8 mouse cellular contexts compared by ENCODE assay signal in the genomic region with DNA sequence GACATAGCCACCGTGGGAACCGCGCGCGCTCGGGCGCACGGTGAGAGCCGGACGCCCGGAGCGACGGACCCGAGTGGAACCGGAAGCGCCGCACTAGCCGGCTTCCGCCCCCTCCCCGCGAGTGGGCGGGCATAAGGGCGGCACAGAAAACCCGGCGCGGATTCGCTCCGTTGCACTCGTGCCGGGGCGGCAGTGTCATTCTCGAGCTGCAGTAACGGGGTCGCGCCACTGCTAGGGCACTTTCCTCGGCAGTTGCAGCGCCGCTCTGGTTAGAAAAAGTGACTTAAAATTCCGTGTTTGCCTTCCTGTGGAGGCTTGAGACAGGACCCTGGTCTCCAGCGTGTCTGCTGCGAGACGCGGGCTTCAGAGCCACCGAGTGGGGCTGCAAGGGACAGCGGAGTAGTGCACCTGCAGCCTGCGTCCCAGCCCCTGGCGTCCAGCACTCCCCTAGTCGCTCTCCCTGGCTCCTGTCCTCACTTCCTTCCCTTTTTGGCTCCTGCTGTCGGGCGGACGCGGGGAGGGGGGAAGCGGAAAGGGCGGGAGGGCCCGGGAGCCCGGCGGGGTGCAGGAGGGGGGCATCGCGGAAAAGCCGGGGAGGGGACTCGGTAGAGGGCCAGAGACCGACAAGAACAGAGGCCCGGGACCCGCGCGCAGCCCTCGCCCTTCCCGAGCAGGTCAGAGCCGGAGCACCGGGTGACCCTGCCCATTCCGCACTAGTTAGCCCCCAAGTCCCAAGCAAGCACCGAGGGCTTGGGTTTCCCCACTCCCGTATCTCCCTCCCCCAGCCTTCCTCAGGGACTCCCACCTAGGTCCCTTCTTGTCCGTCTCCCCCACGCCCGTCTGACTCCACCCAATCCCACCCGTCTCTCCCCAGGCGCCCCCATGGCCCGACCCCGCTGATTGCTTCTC. TPM values are rescaled to one million over a fixed set of nuclear protein-coding genes. Genes with fewer than 3 reads are reported as not detected.
A peak's percentile ranks its signal among the peaks of the same experiment; 100 is the strongest.
DNase-seq lines count a peak whose midpoint lies in the region; ATAC-seq and TF ChIP-seq lines count a peak whose summit lies in the region.

A gene (plus strand): TSS at position 173 of the 909 bp plus-strand sequence.

- ATAC-seq in kidney, embryonic 14.5 days (ENCODE audit: low FRiP score, low TSS enrichment): peak; percentile 86
- peak; percentile 64 for ATAC-seq in limb, embryonic 15.5 days (ENCODE audit: insufficient number of reproducible peaks, low FRiP score, low TSS enrichment, low read depth)
- peak; percentile 83 for ATAC-seq in midbrain, postnatal 0 days (ENCODE audit: low FRiP score)

- peak within 1 kb of the TSS; percentile 100 for H3K4me2 ChIP-seq in kidney, embryonic 14.5 days (replicated peaks; ENCODE audit: low read depth, low read length)
- peak within 1 kb of the TSS; percentile 97 for H3K4me2 ChIP-seq in limb, embryonic 15.5 days
- H3K4me2 ChIP-seq in midbrain, postnatal 0 days (ENCODE audit: low read depth, low read length, poor library complexity, severe bottlenecking): peak within 1 kb of the TSS; percentile 99

- TF ChIP-seq POLR2A in embryonic fibroblast, embryonic 13.5 days (IDR thresholded peaks at IDR 0.05; ENCODE audit: low read depth, low read length): peak; percentile 50

- H3K79me2 ChIP-seq in C2C12 (ENCODE audit: control insufficient read depth, insufficient read depth): peaks cover 33% of the 10 kb centered on the region

- peak within 1 kb of the TSS; percentile 75 for H3K4me3 ChIP-seq in C2C12 (ENCODE audit: insufficient read depth, poor library complexity, severe bottlenecking)
- H3K4me3 ChIP-seq in embryonic fibroblast, embryonic 13.5 days (ENCODE audit: insufficient read depth, low read length): peak within 1 kb of the TSS; percentile 77
- peak within 1 kb of the TSS; percentile 98 for H3K4me3 ChIP-seq in heart, embryonic 10.5 days
- H3K4me3 ChIP-seq in kidney, embryonic 14.5 days (ENCODE audit: low read length): peak within 1 kb of the TSS; percentile 84
- H3K4me3 ChIP-seq in limb, embryonic 15.5 days: peak within 1 kb of the TSS; percentile 87
- peak within 1 kb of the TSS; percentile 89 for H3K4me3 ChIP-seq in midbrain, postnatal 0 days (ENCODE audit: low read depth, low read length)

- no peaks in the 10 kb centered on the region for H3K27me3 ChIP-seq in C2C12 (ENCODE audit: control insufficient read depth, insufficient read depth, insufficient read length)
- no peaks in the 10 kb centered on the region for H3K27me3 ChIP-seq in heart, embryonic 10.5 days (ENCODE audit: insufficient read depth, poor library complexity, severe bottlenecking)
- H3K27me3 ChIP-seq in kidney, embryonic 14.5 days (ENCODE audit: control insufficient read depth, insufficient read depth, low read length): no peaks in the 10 kb centered on the region
- H3K27me3 ChIP-seq in limb, embryonic 15.5 days: no peaks in the 10 kb centered on the region
- no peaks in the 10 kb centered on the region for H3K27me3 ChIP-seq in midbrain, postnatal 0 days (ENCODE audit: insufficient read depth, low read length)

- WGBS in heart, embryonic 10.5 days: under 1% methylated on average over 74 of the region's 80 CpGs
- under 1% methylated on average over 55 of the region's 80 CpGs for WGBS in kidney, embryonic 14.5 days
- WGBS in limb, embryonic 15.5 days: under 1% methylated on average over 74 of the region's 80 CpGs
- under 1% methylated on average over 60 of the region's 80 CpGs for WGBS in midbrain, postnatal 0 days

- peaks cover 5% of the 10 kb centered on the region for H3K79me3 ChIP-seq in C2C12 (ENCODE audit: low read depth)

- DNase-seq in brain, adult 2 months (ENCODE audit: low read depth, low spot score): peak; percentile 97
- peak; percentile 94 for DNase-seq in heart, embryonic 10.5 days (ENCODE audit: low spot score)
- peak; percentile 98 for DNase-seq in midbrain, postnatal 0 days (ENCODE audit: low spot score)
- peak; percentile 97 to 99 for DNase-seq in spleen, postnatal 10 days (ENCODE audit: low spot score in 2 of 2)

- H3K4me1 ChIP-seq in embryonic fibroblast, embryonic 13.5 days (ENCODE audit: control insufficient read depth, insufficient read depth, low read length): no peaks in the 10 kb centered on the region
- H3K4me1 ChIP-seq in heart, embryonic 10.5 days: peaks cover 29% of the 10 kb centered on the region
- H3K4me1 ChIP-seq in kidney, embryonic 14.5 days (ENCODE audit: control insufficient read depth, insufficient read depth, low read length): peaks cover 12% of the 10 kb centered on the region; the same call in 1 of the 2 replicates
- H3K4me1 ChIP-seq in limb, embryonic 15.5 days: peaks cover 34% of the 10 kb centered on the region
- 0 out of 2 replicates have a peak, but pooled peaks cover 5% of the 10 kb centered on the region for H3K4me1 ChIP-seq in midbrain, postnatal 0 days (ENCODE audit: insufficient read depth, low read length)

- peak within 1 kb of the TSS; percentile 84 for H3K9ac ChIP-seq in kidney, embryonic 14.5 days (ENCODE audit: low read depth, low read length)
- H3K9ac ChIP-seq in limb, embryonic 15.5 days: peak within 1 kb of the TSS; percentile 76
- peak within 1 kb of the TSS; percentile 85 for H3K9ac ChIP-seq in midbrain, postnatal 0 days (replicated peaks; ENCODE audit: low read length, poor library complexity, severe bottlenecking)

- H3ac ChIP-seq in C2C12 (ENCODE audit: control insufficient read depth, insufficient read length, low read depth): peak within 1 kb of the TSS; percentile 76

- H3K27ac ChIP-seq in embryonic fibroblast, embryonic 13.5 days (ENCODE audit: insufficient read depth, low read length): peak within 1 kb of the TSS; percentile 69
- H3K27ac ChIP-seq in heart, embryonic 10.5 days: peak within 1 kb of the TSS; percentile 95
- peak within 1 kb of the TSS; percentile 93 for H3K27ac ChIP-seq in kidney, embryonic 14.5 days (ENCODE audit: low read depth, low read length)
- H3K27ac ChIP-seq in limb, embryonic 15.5 days: peak within 1 kb of the TSS; percentile 97
- peak within 1 kb of the TSS; percentile 89 for H3K27ac ChIP-seq in midbrain, postnatal 0 days (ENCODE audit: low read depth, low read length)

- TF ChIP-seq CTCF in C2C12 (IDR thresholded peaks at IDR 0.05; ENCODE audit: control insufficient read depth, insufficient read depth, insufficient read length): no peak
- peak; percentile 8; the same call in 1 of the 2 replicates for TF ChIP-seq CTCF in embryonic fibroblast, embryonic 13.5 days (IDR thresholded peaks at IDR 0.05; ENCODE audit: borderline replicate concordance, insufficient read depth, low read length)
- peak; percentile 67 for TF ChIP-seq CTCF in midbrain, postnatal 0 days (IDR thresholded peaks at IDR 0.05)

- H3K9me3 ChIP-seq in heart, embryonic 10.5 days: no peaks in the 10 kb centered on the region
- no peaks in the 10 kb centered on the region for H3K9me3 ChIP-seq in kidney, embryonic 14.5 days (ENCODE audit: control insufficient read depth, low read length)
- no peaks in the 10 kb centered on the region for H3K9me3 ChIP-seq in limb, embryonic 15.5 days
- no peaks in the 10 kb centered on the region for H3K9me3 ChIP-seq in midbrain, postnatal 0 days (ENCODE audit: low read length)

- H3K36me3 ChIP-seq in C2C12 (ENCODE audit: control insufficient read depth, insufficient read depth): peaks cover 17% of the 10 kb centered on the region
- H3K36me3 ChIP-seq in heart, embryonic 10.5 days: peaks cover 40% of the 10 kb centered on the region
- peaks cover 12% of the 10 kb centered on the region; the same call in 1 of the 2 replicates for H3K36me3 ChIP-seq in kidney, embryonic 14.5 days (ENCODE audit: control insufficient read depth, insufficient read depth, low read length)
- peaks cover 44% of the 10 kb centered on the region for H3K36me3 ChIP-seq in limb, embryonic 15.5 days
- H3K36me3 ChIP-seq in midbrain, postnatal 0 days (ENCODE audit: insufficient read depth, low read length): peaks cover 9% of the 10 kb centered on the region

TF ChIP-seq in C2C12, 6 proteins besides CTCF, POLR2A, EP300 and RAD21:
- no peak for TF ChIP-seq USF1 (IDR thresholded peaks at IDR 0.05; ENCODE audit: low read depth)
- TF ChIP-seq MAX (IDR thresholded peaks at IDR 0.05): peak; percentile 39
- no peak for TF ChIP-seq FOSL1 (IDR thresholded peaks at IDR 0.05; ENCODE audit: insufficient read depth, low read length, poor library complexity, severe bottlenecking)

RNA-seq across cellular contexts. Expression of the gene that starts here (rescaled TPM):
- polyA plus RNA-seq in C2C12 (2012; fragmentation: generic; extraction: Trizol): 31.7 TPM
- 36.1 and 45.1 TPM in 2 replicates for polyA plus RNA-seq in embryonic fibroblast, embryonic 13.5 days (2011; ENCODE audit: insufficient read length, low read depth, missing spikeins)
- 37.1 and 44.2 TPM in 2 replicates for polyA plus RNA-seq in heart, embryonic 10.5 days (2016; fragmentation: Nextera tagmentation; extraction: Ambion mirVana)
- 26.3 and 28.2 TPM in 2 replicates for polyA plus RNA-seq in kidney, embryonic 14.5 days (2014; fragmentation: Nextera tagmentation; extraction: Ambion mirVana)
- 51.8 and 58.5 TPM in 2 replicates for polyA plus RNA-seq in limb, embryonic 15.5 days (2015; fragmentation: Nextera tagmentation; extraction: Ambion mirVana)
- total RNA-seq in midbrain, postnatal 0 days (2014; rRNA removed): 81.8 and 83.0 TPM in 2 replicates
- 33.1 and 38.2 TPM in 2 replicates for polyA plus RNA-seq in midbrain, postnatal 0 days (2015; fragmentation: Nextera tagmentation; extraction: Ambion mirVana)

Comparison
In these comparisons a context has a peak if more than half of its experiments do, and no peak if none do; other contexts are left out.
1. Peak in every context shown above with its lines: DNase-seq, ATAC-seq, H3K4me3 ChIP-seq and H3K27ac ChIP-seq.